Mouse (Mus musculus) heart, postnatal 10 days (tissue): ENCODE measurements around the gene Poldip2. TPM values are rescaled to one million over a fixed set of nuclear protein-coding genes. Genes with fewer than 3 reads are reported as not detected.

Experiments used
- DNase-seq, 2 experiments: peaks; one replicate each; pipeline ENCODE4 v3.0.0; 2021
- intact Hi-C: fragments of 180-260 bp; cut with DNase I; formaldehyde crosslinking; loops from one replicate; pipeline ENCODE4 v1.15.1; 2025
- total RNA-seq, 2 experiments: library from RNA; stranded (reverse); gene quantifications; 2 replicates each; pipeline ENCODE4 v1.2.3; 2021

The Poldip2 gene
- total RNA-seq, 2 experiments from 2014 or later = 161 to 163 TPM

DNA sequence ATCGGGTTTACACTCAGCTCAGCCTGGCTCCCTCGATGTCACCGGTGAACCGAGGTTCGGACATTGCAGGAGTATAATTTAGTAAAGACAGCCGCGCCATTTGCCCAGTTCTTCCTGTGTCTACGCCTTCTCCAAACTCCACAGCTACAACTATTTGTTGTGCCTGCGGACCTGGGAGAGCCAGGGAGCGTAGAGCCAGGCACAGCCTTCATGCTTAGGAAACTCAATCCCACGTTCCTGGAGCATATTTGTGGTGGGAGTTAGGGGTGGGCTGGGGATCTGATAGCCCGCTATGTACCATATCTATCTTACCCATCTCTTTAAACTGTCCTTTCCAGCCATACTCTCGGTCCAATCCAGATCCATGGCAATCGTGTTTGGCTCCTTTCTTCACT is 24.7 kb downstream of the Poldip2 start:
- intact Hi-C loops = no loop called here
- no peak for DNase-seq

DNA sequence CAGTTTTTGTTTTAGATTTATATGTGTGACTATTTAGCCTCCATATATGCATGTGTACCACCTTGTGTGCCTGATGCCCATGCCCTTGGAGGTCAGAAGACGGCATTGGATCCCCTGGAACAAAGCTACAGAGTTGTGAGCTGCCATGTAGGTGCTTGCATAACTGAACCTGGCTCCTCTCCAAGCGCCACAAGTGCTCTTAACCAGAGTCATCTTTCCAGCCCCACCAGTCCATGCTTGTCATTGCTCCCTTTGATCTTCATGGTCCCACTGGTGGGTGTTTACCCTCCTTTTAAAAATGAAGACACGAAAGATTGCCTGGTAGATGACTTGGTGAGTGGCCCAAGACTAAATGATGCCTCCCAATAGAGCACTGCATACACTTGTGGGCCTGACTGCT is 28.4 kb downstream of the Poldip2 start:
- DNase-seq = no peak
- intact Hi-C loops = no loop called here

DNA sequence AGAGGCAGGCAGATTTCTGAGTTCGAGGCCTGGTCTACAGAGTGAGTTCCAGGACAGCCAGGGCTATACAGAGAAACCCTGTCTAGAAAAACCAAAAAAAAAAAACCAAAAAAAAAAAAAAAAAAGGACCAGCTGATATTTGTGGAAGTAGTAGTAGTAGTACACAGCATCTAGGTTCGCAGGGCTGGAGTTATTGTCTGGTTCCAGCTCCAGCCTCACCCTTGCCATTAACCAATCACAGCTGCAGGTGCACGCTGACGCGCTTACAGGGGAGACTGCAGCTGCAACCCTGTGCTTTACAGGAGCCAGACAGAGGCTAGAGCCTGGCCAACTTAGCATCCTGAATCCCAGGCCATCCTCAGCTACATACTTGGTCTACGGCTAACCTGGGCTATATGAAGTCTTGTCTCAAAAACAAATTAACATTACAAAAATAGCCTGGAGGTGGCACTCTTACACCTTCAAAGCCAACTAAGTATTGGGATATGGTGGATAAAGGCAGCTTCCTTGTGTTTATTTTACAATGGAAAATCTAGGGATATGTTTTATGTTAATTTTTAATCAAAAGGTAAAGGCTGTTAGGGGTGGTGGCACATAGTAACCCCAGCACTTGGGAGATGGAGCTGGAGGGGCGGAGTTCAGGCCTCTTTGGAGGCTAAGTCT is 32.6 kb downstream of the Poldip2 start:
- intact Hi-C loops = no loop called here
- DNase-seq = no peak

DNA sequence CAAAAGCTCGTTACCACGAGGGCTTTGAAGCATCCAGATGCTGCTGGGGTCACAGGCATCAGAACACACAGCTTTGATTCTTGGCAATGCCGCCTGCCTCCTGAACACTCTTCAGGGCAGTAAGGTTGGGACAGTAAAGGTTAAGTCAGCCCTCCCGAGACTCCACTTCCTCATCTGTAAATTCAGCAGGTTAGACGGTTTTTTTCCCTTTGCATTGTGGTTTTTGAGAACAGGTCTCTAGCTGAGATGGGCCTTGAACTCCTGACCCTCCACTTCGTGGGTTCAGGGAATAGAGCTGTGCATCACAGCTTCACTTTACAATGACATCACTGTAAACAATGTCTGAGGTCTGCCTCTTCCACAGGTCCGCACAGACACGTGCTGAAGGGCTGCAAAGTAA is 33.2 kb downstream of the Poldip2 start:
- intact Hi-C loops = no loop called here
- DNase-seq = no peak

DNA sequence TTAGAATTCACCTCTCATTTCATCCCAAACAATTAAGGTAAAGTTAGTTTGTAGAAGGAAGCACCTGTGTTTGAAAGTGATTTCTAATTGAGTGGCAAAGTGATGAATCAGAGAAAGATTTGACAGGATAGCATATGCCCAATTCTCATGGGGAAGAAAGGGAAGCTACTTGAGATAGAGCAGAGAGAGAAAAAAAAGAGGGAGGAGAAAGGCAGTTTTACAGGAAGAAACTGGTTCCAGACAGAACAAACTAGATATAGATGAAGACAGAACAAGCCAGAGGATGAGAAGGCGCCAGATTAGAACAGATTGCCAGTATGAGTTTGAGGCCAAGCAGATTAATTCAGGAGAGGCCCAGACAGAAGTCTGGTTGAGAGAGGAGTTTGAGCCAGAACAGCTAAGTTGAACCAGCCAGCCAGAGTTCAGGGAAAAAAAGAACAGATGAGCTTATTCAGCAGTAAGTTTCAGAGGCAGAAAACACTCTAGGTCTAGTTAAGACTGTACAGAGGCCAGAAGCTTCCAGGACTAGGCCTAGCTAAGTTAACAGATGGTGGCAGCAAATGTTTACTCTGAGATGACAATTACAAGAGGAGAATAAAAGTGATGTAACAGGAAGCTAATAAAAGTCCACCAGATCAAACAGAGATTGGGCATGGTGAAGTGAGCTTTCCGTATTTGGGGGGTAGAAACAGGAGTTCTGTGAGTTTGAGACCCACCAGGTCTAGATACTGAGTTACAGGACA is 35.9 kb downstream of the Poldip2 start:
- no peak for DNase-seq
- intact Hi-C loops = no loop called here

DNA sequence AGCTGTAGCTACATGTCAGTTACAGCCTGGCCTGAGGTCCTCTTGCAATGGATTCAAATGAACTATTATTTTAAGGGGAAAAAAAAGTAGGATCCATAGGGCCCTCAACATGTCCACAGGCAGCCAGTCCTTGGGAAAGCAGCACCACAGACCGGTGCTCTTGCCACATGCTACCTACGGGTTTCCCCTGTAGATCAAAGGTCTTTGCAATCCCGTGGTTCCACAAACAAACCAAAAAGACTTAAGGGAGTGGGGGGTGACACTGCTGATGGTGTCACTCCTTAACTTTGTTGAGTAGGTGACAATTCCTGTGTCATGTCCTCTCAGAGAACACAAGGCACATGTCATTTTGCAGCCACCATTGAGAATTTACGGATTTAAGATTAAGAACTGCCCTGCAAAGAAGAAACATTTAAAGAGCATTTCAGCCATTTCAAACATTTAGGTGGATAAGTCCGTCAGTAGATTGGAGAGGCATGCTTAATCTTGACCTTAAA is 37.5 kb downstream of the Poldip2 start:
- intact Hi-C loops = no loop called here
- DNase-seq = no peak

- peak; percentile 97 for DNase-seq
- intact Hi-C loops = no loop called here
Observed at GRCm38 (mm10) chr11:78550168-78551058, 38.4 kb downstream of the Poldip2 start, which contains the start of gene Tmem97. TSS of gene Tmem97 (minus strand) at chr11:78550777.

GRCm38 (mm10) chr11:78551059-78551398 is 39.0 kb downstream of the Poldip2 start:
- intact Hi-C loops = no loop called here
- no peak for DNase-seq

DNA sequence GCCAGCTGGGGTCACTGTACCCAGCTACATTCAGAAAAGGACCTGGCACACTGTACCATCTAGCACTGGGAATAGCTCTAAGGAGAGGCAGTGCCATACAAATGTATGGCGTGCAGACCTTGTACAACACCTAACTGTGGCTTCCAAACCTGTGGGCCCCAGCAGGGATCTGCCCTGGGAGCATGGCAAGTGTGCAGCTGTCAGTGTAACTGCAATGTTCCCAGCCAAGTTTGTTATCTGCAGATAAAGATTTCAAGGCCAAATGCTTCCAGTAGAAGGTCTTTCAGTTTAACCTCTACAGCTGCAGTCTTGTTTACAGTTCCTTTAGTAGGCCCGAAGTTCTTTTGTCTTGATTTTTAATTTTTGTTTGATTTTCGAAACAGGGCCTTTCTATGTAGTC is 43.6 kb downstream of the Poldip2 start:
- intact Hi-C loops = no loop called here

GRCm38 (mm10) chr11:78556070-78556469 is 44.1 kb downstream of the Poldip2 start:
- intact Hi-C loops = no loop called here
- no peak for DNase-seq

More for the DNA sequence above, 43.6 kb downstream of the Poldip2 start:
- peak in 1 of 2 experiments; percentile 34 for DNase-seq

DNA sequence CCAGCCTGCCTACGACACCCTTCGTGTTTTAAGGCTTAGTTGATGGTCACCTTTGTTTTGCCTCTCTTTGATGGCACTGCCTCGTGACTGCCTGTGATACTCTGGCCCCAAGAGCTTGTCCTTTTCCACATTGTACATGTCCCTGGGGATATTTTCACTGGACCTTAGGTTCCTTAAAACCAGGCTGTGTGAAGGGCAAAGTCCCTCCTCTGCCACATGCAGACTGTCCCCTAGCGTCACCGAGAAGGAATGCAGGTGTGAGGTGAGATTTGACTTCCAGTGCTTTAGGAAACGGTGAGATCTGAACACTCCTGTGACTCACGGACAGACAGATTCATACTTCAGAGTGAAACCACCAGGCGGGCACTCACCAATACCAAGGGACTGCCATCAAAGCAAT is 45.2 kb downstream of the Poldip2 start:
- DNase-seq = no peak
- intact Hi-C loops = no loop called here

- intact Hi-C loops = loop anchor here (1.0 kb wide), 1 partner anchor 268 kb away; no protein-coding TSS in a partner anchor
- peak; percentile 81 to 84 for DNase-seq
Observed at GRCm38 (mm10) chr11:78560447-78560846, 48.5 kb downstream of the Poldip2 start.

GRCm38 (mm10) chr11:78566775-78567174 is 54.8 kb downstream of the Poldip2 start:
- intact Hi-C loops = no loop called here
- DNase-seq = peak; percentile 44 to 51

- DNase-seq = no peak
- intact Hi-C loops = no loop called here
Observed at GRCm38 (mm10) chr11:78567614-78568013, 55.6 kb downstream of the Poldip2 start.

DNA sequence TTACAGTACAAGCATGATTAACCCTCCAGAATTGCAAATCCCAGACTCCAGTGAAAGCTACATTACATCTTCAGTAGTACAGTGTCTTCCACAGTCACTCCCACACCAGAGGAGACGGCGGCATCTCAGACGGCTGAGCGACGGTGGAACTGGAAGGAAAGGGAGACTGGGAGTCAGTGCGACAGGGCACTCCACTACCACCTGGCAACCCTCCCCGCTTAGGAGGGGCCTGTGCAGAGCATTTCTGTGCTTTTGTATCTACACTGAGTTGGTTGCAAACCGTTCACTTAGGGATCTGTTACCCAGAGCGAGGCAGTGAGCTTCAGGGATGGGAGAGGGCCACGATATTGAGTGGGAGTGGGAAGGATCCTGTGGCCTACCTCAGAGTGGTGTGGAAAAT is 56.8 kb downstream of the Poldip2 start:
- intact Hi-C loops = no loop called here
- DNase-seq = no peak

- DNase-seq = no peak
- intact Hi-C loops = no loop called here
Observed at GRCm38 (mm10) chr11:78569806-78570205, 57.8 kb downstream of the Poldip2 start.

- intact Hi-C loops = no loop called here
Observed at GRCm38 (mm10) chr11:78571441-78571840, 59.4 kb downstream of the Poldip2 start.

DNA sequence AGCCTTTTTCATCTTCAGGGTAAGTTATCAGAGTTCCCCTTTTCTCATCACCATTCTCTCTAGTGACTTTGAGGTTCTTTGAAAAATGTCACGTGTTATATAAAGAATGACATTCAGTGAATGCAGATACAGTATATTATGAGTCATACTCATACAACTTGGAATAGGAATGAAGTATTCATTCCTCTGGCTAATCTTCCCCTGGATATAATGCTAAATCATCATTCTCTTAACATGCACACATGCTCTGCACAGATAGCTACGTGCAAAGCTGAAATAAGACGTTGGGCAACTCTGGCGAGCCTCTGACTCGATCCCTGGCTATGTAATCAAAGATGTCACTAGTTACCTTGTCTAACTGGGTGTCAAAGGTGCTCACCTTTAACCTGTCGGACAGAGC is 59.9 kb downstream of the Poldip2 start:
- intact Hi-C loops = no loop called here
- DNase-seq = no peak

More at GRCm38 (mm10) chr11:78571441-78571840, 59.4 kb downstream of the Poldip2 start:
- DNase-seq = no peak
